Mouse (Mus musculus): ENCODE measurements at regions not wholly inside any gene's neighbourhood (a gene's known extent, or its start where the extent isn't known, plus 50 kb on each side); places are given as distances from the start of the nearest gene placed in this dataset.

GRCm38 (mm10) chrX:142516406-142517131 lies 126.2 kb upstream of the Acsl4 start:
- no peaks in the 10 kb centered on the region for H3K36me3 ChIP-seq (replicated peaks)
- H3K27me3 ChIP-seq (ENCODE audit: insufficient read depth, low read length): no peaks in the 10 kb centered on the region
- H3K9me3 ChIP-seq (replicated peaks): no peaks in the 10 kb centered on the region
- no peak for ATAC-seq (ENCODE audit: extremely low read depth, insufficient number of reproducible peaks, low FRiP score, poor library complexity, severe bottlenecking)
- H3K4me1 ChIP-seq (ENCODE audit: insufficient read depth, low read depth, low read length): peaks cover 21% of the 10 kb centered on the region
- H3K4me3 ChIP-seq (ENCODE audit: low read depth, low read length): no peak overlapping the region
- TF ChIP-seq TAL1 (conservative IDR thresholded peaks at IDR 0.05; ENCODE audit: low read depth, low read length) (no peak), POLR2AphosphoS5 (IDR thresholded peaks at IDR 0.05; ENCODE audit: insufficient replicate concordance, low read depth, low read length) (no peak), GATA1 (IDR thresholded peaks at IDR 0.05; ENCODE audit: borderline replicate concordance, low read length) (no peak), GATA2 (IDR thresholded peaks at IDR 0.05; ENCODE audit: borderline replicate concordance, low read depth, low read length) (no peak), CTCF (IDR thresholded peaks at IDR 0.05; ENCODE audit: low read depth, low read length) (no peak)
- DNase-seq (ENCODE audit: low spot score): no peak

- no peak overlapping the region for H3K4me3 ChIP-seq (ENCODE audit: low read depth, low read length)
- H3K27me3 ChIP-seq (ENCODE audit: insufficient read depth, low read length): no peaks in the 10 kb centered on the region
- ATAC-seq (ENCODE audit: extremely low read depth, insufficient number of reproducible peaks, low FRiP score, poor library complexity, severe bottlenecking) (no peak), DNase-seq (ENCODE audit: low spot score) (no peak)
- peaks cover 21% of the 10 kb centered on the region for H3K4me1 ChIP-seq (ENCODE audit: insufficient read depth, low read depth, low read length)
- no peak for TF ChIP-seq CTCF (IDR thresholded peaks at IDR 0.05; ENCODE audit: low read depth, low read length)
- no peak for TF ChIP-seq TAL1 (conservative IDR thresholded peaks at IDR 0.05; ENCODE audit: low read depth, low read length)
- no peak for TF ChIP-seq GATA1 (IDR thresholded peaks at IDR 0.05; ENCODE audit: borderline replicate concordance, low read length)
- no peak for TF ChIP-seq GATA2 (IDR thresholded peaks at IDR 0.05; ENCODE audit: borderline replicate concordance, low read depth, low read length)
- no peak for TF ChIP-seq POLR2AphosphoS5 (IDR thresholded peaks at IDR 0.05; ENCODE audit: insufficient replicate concordance, low read depth, low read length)
- no peaks in the 10 kb centered on the region for H3K36me3 ChIP-seq (replicated peaks)
- H3K9me3 ChIP-seq (replicated peaks): no peaks in the 10 kb centered on the region
These were observed 126.9 kb upstream of the Acsl4 start for GRCm38 (mm10) chrX:142517205-142517604.

GRCm38 (mm10) chrX:142521063-142521462 lies 130.7 kb upstream of the Acsl4 start:
- ATAC-seq (ENCODE audit: extremely low read depth, insufficient number of reproducible peaks, low FRiP score, poor library complexity, severe bottlenecking) (no peak), DNase-seq (ENCODE audit: low spot score) (no peak)
- TF ChIP-seq TAL1 (conservative IDR thresholded peaks at IDR 0.05; ENCODE audit: low read depth, low read length): no peak
- Histone ChIP-seq H3K27me3 (ENCODE audit: insufficient read depth, low read length) (no peaks in the 10 kb centered on the region), H3K4me1 (ENCODE audit: insufficient read depth, low read depth, low read length) (0 out of 2 replicates have a peak, but pooled peaks cover 5% of the 10 kb centered on the region), H3K36me3 (replicated peaks) (no peaks in the 10 kb centered on the region), H3K4me3 (ENCODE audit: low read depth, low read length) (no peak overlapping the region), H3K9me3 (replicated peaks) (no peaks in the 10 kb centered on the region)

- Histone ChIP-seq H3K4me3 (ENCODE audit: low read depth, low read length) (no peak overlapping the region), H3K9me3 (replicated peaks) (no peaks in the 10 kb centered on the region), H3K27me3 (ENCODE audit: insufficient read depth, low read length) (no peaks in the 10 kb centered on the region), H3K36me3 (replicated peaks) (no peaks in the 10 kb centered on the region), H3K4me1 (ENCODE audit: insufficient read depth, low read depth, low read length) (no peaks in the 10 kb centered on the region)
- ATAC-seq (ENCODE audit: extremely low read depth, insufficient number of reproducible peaks, low FRiP score, poor library complexity, severe bottlenecking): no peak
- DNase-seq (ENCODE audit: low spot score): no peak
- TF ChIP-seq CTCF (IDR thresholded peaks at IDR 0.05; ENCODE audit: low read depth, low read length) (0 out of 2 replicates have a peak, but pooled peaks have one; percentile 6), GATA2 (IDR thresholded peaks at IDR 0.05; ENCODE audit: borderline replicate concordance, low read depth, low read length) (no peak)
These were observed 136.6 kb upstream of the Acsl4 start for GRCm38 (mm10) chrX:142526953-142527352.

- Histone ChIP-seq H3K27me3 (ENCODE audit: insufficient read depth, low read length) (no peaks in the 10 kb centered on the region), H3K4me1 (ENCODE audit: insufficient read depth, low read depth, low read length) (peaks cover 7% of the 10 kb centered on the region), H3K36me3 (replicated peaks) (no peaks in the 10 kb centered on the region), H3K9me3 (replicated peaks) (no peaks in the 10 kb centered on the region), H3K4me3 (ENCODE audit: low read depth, low read length) (no peak overlapping the region)
- DNase-seq (ENCODE audit: low spot score) (no peak), ATAC-seq (ENCODE audit: extremely low read depth, insufficient number of reproducible peaks, low FRiP score, poor library complexity, severe bottlenecking) (no peak)
- no peak for TF ChIP-seq POLR2AphosphoS5 (IDR thresholded peaks at IDR 0.05; ENCODE audit: insufficient replicate concordance, low read depth, low read length)
- TF ChIP-seq GATA1 (IDR thresholded peaks at IDR 0.05; ENCODE audit: borderline replicate concordance, low read length): no peak
These were observed 139.6 kb upstream of the Acsl4 start for GRCm38 (mm10) chrX:142529892-142530291.

- H3K36me3 ChIP-seq (replicated peaks): no peaks in the 10 kb centered on the region
- H3K9me3 ChIP-seq (replicated peaks): no peaks in the 10 kb centered on the region
- H3K4me3 ChIP-seq (ENCODE audit: low read depth, low read length): no peak overlapping the region
- ATAC-seq (ENCODE audit: extremely low read depth, insufficient number of reproducible peaks, low FRiP score, poor library complexity, severe bottlenecking) (no peak), DNase-seq (ENCODE audit: low spot score) (no peak)
- peaks cover 45% of the 10 kb centered on the region for H3K4me1 ChIP-seq (ENCODE audit: insufficient read depth, low read depth, low read length)
- TF ChIP-seq CTCF (IDR thresholded peaks at IDR 0.05; ENCODE audit: low read depth, low read length) (peak; percentile 63), TAL1 (conservative IDR thresholded peaks at IDR 0.05; ENCODE audit: low read depth, low read length) (no peak), GATA1 (IDR thresholded peaks at IDR 0.05; ENCODE audit: borderline replicate concordance, low read length) (no peak), POLR2AphosphoS5 (IDR thresholded peaks at IDR 0.05; ENCODE audit: insufficient replicate concordance, low read depth, low read length) (no peak), GATA2 (IDR thresholded peaks at IDR 0.05; ENCODE audit: borderline replicate concordance, low read depth, low read length) (no peak)
- H3K27me3 ChIP-seq (ENCODE audit: insufficient read depth, low read length): no peaks in the 10 kb centered on the region
These were observed 144.4 kb upstream of the Acsl4 start for GRCm38 (mm10) chrX:142534780-142535179.

- ATAC-seq (ENCODE audit: extremely low read depth, insufficient number of reproducible peaks, low FRiP score, poor library complexity, severe bottlenecking): peak; percentile 40; the same call in 1 of the 2 replicates
- Histone ChIP-seq H3K4me3 (ENCODE audit: low read depth, low read length) (no peak overlapping the region; the same call in 1 of the 2 replicates), H3K9me3 (replicated peaks) (no peaks in the 10 kb centered on the region), H3K4me1 (ENCODE audit: insufficient read depth, low read depth, low read length) (peaks cover 46% of the 10 kb centered on the region), H3K36me3 (replicated peaks) (no peaks in the 10 kb centered on the region), H3K27me3 (ENCODE audit: insufficient read depth, low read length) (no peaks in the 10 kb centered on the region)
- DNase-seq (ENCODE audit: low spot score): no peak
- TF ChIP-seq GATA2 (IDR thresholded peaks at IDR 0.05; ENCODE audit: borderline replicate concordance, low read depth, low read length) (no peak), CTCF (IDR thresholded peaks at IDR 0.05; ENCODE audit: low read depth, low read length) (no peak), POLR2AphosphoS5 (IDR thresholded peaks at IDR 0.05; ENCODE audit: insufficient replicate concordance, low read depth, low read length) (no peak), TAL1 (conservative IDR thresholded peaks at IDR 0.05; ENCODE audit: low read depth, low read length) (peak; percentile 49)
These were observed 145.2 kb upstream of the Acsl4 start for GRCm38 (mm10) chrX:142535540-142535939.
